Mouse (Mus musculus): ENCODE results near the gene Hrasls. TPM values are rescaled to one million over a fixed set of nuclear protein-coding genes. Genes with fewer than 3 reads are reported as not detected.

The Hrasls gene
- total RNA-seq, 2 experiments from 2014 or later, result not detected

Other genes starting within 250 kb of the Hrasls start
- not detected in 2 replicates for gene Atp13a5, start 169.0 kb downstream of the Hrasls start, total RNA-seq (2014; fragmentation: Nextera tagmentation)
- gene Atp13a5, start 169.0 kb downstream of the Hrasls start, total RNA-seq (2017), result not detected in 2 replicates

Measured in granulocyte monocyte progenitor cell, adult 5-6 weeks (primary cell).